Mouse (Mus musculus): ENCODE measurements around the gene 4930524B15Rik.
"Not testable (repeated sequence)": the region's sequence is repeated elsewhere in the genome, so short reads cannot be mapped to it uniquely, and the experiment has no call there.

Gene 4930524B15Rik

DNA sequence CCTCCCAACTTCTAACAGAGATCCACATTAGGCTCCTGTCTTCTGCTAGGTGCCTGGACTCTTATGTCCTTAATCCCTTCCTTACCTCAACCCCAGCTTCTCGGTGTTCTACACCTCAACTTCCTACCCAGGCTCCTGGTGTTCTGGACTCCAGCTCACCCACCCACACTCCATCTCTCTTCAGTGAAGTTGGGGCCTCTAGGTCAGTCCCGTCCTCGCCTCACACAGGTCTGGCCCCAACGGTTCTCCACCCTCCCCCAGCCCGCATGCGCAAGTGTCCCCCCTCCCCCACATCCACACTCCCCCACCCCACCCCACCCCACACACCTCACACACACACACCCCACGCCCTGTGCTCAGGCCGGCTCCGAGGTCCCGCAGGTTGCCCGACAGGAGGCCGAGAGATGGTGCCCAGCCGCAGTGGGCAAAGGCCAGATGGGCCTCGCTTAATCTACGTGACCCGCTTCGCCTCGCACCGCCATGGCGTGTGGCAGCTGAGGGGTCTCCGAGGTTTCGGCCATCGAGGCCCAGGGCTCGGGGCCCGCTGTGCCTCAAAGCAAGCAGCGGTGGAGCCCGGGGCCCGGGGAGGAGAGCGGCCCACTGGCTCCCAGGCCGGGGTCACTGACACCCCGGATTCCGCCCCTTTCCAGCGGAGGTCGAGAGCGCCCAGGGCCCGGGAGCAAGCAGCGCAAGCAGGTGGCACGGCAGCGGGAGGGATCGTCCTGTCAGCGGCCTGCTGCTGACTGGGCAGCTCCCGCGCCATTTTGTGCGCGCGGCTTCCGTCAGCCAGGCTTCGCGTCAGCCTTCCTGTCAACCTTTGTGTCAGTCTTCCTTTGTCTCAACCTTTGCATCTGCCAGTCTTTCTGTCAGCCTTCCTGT lies at the start of gene 4930524B15Rik:
TSS of gene 4930524B15Rik (plus strand) at position 337 of the 879 bp plus-strand sequence.
- peak; percentile 26 for DNase-seq

DNA sequence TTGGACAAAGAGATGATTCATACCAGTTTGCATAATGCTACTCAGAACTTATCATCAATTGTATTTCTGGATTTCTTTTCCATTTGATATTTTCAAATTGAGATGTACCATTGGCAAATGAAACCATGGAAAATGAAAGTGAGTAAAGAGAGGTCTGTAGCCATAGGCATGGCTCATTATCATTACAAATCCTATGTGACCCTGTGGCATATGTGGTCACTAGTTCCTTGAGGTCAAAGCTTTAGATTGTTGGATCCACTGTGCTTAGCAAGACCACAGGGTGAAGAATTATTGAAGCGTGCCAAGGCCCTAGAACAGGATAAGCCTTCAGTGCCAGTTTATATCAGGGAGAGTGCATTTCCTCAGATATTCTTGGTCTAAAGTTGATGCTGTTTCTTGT lies 47.6 kb upstream of the 4930524B15Rik start:
- DNase-seq, result no peak

DNA sequence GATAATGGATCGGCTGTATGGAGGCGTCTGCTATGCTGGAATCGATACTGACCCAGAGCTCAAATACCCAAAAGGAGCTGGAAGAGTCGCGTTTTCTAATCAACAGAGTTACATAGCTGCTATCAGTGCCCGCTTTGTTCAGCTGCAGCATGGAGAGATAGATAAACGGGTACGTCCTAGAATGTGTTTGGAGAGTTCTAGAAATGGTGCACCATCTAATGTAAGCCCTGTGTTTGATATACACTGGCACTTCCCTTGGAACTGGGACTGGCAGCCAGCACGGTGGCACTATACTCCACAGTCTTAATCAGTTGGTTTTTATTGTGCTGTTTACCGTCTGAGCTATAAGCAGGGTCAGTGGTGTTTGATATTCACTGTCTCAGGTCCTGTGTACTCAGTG lies 35.3 kb upstream of the 4930524B15Rik start:
- no peak for DNase-seq

DNA sequence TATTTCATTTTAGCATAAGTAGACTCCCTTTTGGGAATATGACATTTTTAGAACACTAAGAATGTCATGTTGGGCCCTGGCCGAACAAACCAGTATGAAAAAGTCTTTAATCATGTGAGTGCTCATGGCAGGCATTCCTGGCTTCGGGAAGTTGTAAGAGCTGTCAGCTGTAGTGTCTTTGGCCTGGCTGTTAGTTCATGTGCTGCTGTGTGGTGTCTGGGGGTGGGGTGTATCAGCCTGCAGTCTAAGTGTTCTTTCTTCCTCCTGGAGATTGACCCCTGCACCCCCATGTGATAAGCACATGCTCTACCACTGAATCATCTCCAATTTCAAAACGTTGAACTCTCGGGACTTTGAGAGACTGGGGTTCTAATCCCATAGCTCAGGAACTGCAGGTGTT lies 29.7 kb upstream of the 4930524B15Rik start:
- no peak for DNase-seq

DNA sequence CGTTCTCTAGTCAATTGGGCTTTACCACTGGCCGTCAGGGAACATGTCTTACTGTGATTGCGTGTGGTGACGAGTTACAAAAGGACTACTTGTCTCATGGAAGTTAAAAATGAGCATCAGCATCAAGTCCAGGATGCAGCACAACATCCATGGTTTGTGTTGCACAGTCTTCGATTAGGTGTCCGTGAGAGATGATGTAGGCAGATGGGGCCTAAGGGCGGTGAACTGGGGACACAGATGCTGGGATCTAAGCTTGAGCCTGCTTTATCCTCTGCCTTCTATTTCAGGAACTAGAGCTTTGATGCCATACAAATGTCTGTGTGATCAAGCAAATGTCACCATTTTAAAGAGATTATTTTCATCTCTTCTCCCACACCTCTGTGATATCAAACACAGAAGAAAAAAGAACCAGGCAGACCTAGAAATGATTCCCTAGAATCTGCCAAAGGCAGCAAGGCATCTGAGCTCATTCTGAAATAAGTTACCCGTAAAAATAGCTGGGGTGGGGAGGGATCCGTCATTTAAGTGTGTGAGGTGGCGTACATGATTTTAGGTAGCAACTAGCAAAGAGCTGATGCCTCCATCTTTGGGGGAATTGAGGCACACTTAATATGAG lies 28.4 kb upstream of the 4930524B15Rik start:
- no peak for DNase-seq

DNA sequence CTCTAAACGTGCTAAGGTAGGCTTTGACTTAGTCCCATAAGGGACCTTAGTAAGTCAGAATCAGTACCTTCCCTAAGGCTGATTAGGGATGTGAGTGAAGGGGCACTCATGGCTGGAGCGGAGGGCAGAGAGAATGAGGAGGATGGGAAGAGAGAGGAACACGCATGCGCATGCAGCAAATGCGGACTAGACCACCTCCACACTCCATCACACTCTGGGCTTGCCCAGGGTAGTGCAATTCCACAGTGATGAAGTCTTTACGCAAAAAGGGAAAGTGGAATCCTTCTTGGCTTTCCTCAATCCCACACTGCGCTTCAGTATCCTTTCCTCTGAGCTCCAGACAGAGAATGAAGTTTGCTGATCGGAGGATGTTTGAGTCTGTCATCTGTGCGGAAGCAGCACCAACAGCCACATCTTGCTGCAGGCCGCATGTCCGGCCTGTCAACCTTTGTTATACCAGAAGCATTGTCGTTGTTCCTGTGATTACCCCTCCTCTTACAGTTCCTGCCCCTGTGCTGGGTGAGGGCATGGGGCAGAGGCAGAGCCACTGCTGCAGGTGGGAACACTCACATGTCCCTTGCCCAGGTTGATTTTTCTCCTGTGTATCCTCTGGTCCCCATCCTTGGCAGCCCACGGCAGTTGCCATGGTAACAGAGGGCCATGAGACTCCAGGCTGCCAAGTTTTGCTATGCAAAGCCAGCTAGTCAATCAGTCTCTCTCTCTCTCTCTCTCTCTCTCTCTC lies 24.3 kb upstream of the 4930524B15Rik start:
- DNase-seq, result no peak

DNA sequence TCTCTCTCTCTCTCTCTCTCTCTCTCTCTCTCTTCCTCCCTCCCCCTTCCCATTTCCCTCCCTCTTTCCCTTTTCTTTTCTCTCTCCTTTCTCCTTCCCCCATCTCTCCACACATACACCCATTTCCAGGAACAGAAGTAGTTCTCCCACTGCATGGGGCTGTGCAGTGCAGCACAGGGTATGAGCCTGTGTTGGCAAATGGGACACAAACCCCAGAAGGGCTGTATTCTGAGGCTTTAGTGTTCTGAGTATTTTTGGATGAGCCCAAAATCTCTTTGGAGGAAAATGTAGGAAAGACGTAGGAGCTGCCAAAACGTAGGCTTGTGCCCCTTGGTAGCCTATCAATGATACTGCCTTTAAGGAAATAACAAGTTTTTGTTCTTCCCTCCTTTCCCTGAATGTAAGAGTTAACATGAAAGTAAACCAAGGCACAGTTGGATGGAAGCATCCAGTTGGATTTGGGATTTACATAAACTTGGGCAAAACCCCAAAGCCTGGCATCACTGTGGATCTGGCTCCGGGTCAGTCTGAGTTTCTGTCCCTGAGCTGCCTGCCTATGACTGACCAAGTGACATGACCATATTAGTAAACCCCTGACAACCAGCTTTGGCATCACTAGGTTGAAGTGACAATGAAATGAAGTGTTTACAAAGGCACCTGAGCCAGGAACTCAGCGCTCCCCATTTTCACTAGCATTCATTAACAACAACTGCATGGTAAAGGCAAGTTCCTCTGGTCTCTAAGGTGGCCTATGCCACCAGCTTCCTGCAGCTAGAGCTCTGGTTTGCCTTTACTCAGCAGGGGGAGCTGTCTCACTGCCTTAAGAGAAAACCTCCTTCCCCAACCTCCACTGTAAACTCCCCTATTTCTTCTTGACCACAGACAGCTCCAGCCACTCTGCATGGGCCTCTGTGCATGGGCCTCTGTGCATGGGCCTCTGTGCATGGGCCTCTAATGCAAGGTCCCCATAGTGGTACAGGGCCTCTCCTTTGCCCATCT lies 23.5 kb upstream of the 4930524B15Rik start:
- DNase-seq, result peak; percentile 20

DNA sequence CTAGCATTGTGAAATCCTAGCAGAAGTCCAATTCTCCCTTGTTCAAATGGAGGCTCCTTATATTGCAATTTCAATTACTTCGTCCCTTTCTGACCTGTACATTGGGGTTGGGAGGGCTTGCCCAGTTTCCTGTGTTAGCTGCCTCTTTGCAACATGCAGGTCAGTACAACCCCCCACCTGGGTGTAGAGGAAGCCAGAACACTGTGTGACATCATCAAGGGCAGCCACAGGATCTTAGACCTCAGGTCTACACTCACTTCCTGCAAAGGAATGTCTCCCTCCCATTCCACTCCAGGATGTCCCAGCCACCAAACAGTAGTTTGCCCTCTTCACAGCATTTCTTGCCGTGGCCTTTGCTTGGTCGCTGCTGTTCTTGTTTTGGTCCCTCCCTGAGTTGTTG lies 19.9 kb upstream of the 4930524B15Rik start:
- DNase-seq, result no peak

DNA sequence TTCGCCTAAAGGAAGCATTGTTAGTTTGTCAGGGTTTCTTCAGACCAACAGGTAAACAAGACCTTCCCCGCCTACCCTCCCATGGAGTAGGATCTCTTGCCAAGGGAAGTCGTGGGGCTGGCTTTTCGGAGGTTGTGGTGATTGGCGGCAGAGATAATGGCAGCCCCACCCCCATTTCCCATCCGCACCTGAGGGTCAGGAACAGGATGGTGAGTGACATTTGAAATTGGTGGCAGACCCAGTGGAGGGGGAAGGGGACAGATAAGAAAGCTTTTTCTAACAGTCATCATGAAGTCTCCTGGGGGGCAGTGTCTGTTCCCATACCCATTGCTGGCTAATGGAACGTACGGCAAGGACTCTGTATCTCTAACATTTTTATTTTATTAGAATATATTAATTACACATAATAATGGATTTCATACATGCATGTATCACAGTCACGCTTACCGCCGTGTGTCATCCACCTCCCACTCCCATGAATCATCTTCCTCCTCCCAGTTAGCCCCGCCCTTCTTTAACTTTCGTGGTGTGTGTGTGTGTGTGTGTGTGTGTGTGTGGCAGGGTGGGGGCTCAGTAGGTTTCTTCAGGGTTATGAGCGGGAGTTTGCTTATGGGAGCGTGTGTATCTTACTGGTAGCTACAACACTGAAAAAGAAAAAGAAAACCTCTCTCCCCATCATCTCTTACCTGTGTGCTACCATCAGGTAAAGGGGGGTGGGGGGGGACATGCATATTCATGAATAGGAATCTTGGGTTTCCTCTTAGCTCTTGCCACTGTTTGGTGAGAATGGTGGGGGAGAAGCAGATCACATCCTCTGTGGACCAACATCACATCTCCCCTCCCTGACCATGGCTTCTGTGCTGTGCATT lies 16.7 kb upstream of the 4930524B15Rik start:
- DNase-seq, result no peak

DNA sequence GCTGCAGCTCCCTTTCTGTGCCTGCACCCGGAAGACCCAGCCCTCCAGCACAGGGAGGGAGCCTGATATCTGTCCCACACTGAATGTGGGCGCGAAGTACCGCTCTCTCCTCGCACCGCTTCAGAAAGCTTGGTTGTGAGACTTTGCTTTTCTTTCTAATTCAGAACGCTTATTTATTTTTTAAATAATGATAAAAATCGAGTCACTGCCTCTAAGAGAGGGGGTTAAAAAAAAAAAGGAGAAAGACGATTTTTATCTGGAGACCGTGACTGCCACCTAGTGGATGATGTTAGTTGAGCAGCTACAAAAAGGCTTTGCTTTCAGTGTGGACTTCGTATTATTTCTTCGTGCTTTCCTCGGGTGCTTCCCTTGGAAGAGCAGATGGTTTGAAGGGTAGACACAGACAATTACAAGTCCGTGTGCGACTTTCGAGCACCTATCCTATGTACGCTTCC lies 16.0 kb upstream of the 4930524B15Rik start:
- peak; percentile 85 for DNase-seq

DNA sequence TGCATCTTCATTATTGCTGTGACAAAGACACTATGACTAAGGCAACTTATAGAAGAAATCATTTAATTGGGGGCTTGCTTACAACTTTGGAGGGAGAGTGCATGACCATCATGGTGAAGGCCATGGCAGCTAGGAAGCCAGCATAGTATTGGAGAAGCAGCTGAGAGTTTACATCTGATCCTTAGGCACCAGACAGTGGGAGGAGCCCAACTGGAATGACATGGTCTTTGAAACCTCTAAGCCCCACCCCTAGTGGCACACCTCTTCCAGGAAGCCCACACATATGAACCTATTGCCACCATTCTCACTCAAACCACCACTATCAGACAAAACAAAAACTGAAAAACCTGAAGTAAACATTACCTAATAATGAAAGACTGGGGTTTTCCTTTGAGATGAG lies 5.3 kb upstream of the 4930524B15Rik start:
- no peak for DNase-seq

DNA sequence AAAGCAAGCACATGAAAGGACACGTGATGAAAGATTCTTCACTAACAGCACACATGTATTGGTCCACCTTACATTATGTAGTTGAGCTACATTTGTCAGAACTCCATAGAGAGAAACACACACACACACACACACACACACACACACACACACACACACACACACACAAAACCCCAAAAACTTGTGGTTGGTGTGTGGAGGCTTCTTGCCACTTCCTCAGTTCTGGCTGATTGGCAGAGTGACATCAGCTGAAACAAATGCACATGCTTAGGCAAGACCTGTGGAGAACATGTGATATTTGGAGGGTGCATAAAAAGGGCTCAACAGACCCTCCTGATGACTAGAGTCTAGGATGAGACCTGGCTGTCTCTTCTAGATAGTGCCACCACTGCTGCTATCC lies 1.4 kb upstream of the 4930524B15Rik start:
- DNase-seq, result no peak

DNA sequence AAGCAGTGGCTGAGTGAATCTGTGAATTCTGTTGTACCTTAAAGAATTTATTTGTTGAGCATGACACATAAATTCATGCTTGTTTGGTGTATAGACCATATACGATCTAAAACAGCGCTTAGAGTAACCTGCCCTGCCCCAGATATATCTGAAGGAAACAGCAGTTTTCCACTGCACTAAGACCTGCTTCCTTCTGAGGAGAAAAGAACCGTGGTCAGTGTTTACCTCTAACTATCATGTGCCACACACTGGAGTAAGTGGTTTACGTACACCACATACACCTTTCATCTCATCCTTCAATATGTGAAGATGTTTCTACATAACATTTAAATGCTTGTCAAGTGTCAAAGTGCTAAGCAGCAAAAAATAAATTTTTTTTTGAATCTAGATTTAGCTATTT lies 8.7 kb downstream of the 4930524B15Rik start:
- DNase-seq, result no peak

DNA sequence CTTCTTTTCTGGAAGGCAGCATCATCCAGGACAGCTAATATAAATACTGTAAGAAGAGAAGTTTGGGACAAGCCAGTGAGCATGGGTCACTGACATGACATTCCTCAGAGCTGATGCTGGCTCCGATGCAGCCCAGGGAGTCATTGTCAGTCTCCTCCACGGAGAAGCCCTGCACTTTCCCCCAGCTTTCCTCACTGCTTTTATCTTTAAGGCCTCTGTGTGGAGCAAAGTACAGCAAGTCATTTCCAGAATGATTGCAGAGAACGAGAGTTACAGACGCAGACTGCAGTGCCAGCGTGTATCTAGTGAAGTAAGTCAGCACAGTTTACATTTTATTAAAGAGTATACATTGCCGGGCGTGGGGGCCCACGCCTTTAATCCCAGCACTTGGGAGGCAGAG lies 9.4 kb downstream of the 4930524B15Rik start:
- no peak for DNase-seq

DNA sequence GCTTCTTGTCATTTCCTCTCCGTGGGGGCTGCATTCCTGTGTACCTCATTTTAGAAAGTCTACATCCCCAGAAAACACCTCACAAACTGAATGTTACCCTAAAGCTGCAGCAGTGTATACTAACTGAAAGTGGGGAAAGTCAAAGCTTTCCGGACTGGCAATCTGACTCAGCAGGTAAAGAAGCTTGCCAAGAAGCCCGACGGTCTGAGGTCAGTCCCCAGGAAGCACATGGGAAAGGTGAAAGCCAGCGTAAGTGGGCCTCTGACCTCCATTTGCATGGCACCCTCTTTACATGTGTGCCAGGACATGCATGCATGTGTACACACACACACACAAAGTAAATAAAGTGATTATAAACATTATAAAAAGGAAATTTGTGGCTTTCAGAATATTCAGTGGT lies 10.3 kb downstream of the 4930524B15Rik start:
- DNase-seq, result no peak

DNA sequence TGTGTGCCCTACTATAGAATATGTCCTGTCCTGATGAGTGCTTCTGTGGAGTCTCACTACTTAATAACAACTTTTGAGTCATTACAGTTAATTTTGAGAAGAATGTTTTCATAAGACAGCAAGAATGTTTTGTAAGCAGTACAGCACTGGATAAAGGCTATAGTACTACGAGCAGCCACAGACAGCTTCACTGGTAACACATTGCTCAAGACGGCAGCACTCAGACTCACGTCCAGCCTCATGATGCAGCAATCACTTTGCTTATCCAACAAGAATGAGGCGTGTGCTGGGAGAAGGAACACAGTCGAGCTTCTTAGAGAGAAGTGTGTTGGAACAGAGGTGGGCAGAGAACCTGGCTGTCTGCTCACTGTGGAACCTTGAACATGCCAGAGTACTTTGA lies 10.7 kb downstream of the 4930524B15Rik start:
- no peak for DNase-seq

DNA sequence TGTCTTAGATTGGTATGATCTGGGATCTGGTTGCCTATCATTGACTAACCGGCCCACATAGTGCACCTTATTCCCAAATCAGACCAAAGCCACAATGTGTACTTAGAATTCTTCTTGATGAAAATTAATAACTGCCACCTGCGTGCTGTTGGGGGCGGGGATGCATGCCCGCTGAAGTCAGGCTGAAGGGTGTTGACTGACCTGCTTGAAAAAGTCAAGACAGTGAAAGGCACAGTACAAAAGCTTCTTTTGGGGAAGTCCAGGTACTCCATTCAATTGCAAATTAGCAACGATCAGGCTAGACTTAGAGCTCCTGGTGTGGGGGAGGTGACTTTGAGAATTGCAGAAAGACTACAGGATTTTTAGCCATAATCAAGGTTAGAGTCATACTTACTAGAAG lies 14.7 kb downstream of the 4930524B15Rik start:
- DNase-seq, result not testable (repeated sequence)

DNA sequence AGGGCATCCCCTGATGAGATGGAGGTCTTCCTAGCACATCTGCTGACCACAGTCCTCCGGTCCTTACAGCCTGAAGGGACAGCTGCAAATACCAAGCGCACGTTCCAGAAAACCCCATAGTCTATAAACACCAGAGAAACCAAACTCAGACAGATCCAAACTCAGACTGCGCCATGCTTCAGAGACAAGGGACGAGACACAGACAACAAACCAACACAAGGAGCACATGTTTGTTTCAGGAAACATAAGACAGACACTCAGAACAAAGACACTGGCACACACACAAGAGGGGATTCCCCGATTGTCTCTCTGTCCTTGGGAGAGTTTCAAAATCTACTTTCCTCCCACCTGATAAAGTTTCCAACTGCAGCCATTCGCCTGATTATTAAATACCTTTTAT lies 16.4 kb downstream of the 4930524B15Rik start:
- no peak for DNase-seq

DNA sequence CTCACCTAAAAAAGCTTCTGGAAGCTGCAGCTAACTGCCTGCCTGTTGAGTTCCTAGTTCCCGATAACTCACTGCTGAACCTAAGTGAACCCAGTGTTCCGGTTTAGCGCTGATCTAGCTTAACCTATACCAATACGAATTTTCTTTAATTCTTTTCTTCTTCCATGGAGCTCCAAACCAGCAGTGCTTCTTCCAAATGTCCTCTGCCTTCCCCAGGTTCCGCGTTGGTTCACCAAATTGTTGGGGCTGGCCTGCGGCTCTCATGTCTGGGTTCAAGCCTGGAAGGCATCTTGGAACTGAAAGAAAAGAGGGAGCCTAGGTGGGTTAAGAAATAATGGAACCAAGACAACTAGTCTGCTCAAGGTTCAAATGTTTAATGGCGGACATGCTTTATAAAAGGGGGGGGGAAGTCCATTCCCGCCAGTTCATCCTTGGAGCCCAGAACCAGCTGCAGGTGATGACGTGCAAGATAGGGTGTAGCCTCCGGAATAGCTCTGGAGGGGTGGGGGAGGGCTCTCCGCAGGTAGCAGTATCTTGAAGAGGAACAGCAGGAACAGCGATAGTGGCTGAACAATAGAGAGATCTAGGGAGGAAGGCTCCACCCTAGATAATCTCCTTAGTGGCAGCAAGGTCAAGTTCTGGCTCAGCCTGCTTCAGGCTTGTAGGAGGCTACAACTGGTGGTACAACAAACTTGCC lies 17.0 kb downstream of the 4930524B15Rik start:
- DNase-seq, result not testable (repeated sequence)

DNA sequence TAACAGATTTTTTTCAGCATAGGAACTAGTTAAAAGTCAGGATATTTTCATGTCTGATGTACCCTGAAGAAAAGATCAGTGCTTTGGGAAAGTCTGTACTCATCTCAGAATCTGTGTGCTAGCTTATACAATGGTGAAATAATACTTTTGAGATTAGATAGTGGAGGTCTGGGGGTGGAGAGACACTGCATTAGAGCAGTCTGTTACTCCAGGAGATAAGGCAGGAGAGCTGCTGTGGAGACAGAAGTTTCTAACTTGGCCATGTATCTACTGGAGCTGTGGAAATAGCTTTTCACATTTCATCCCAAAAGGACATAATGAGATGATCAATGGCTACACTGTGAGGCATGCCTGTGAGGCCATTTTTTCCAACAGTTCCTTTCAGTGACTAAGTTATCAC lies 17.9 kb downstream of the 4930524B15Rik start:
- no peak for DNase-seq

DNA sequence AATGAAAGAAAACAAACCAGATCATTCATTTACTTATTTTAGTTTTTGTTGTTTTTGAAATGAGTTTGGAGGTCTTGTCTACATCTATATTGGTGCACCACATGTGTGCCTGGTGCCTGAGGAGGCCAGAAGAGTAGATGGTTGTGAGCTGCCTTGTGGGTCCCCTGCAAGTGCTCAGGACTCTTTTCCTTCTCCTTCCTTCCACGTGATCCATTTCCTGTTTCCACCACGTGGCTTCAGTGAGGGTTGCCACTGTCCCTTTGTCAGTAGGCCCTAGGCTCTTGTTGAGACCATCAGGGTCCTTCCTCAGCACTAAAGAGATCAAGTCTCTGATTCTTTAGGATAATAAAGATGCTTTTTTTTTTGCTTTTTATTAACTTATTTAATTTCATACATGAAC lies 19.4 kb downstream of the 4930524B15Rik start:
- no peak for DNase-seq

All from kidney, postnatal 10 days (tissue).